In genomic region chr4:132938181-132938941, GRCm38 (mm10) we compare ENCODE assay signal across 9 mouse cellular contexts. TPM values are rescaled to one million over a fixed set of nuclear protein-coding genes. Genes with fewer than 3 reads are reported as not detected.
DNase-seq lines count a peak whose midpoint lies in the region; ATAC-seq and TF ChIP-seq lines count a peak whose summit lies in the region.
"Had no signal": no experiment of that assay in that cellular context is flagged by ENCODE, and none has a peak within 500 bp of the region (broad histone marks: within the 10 kb centered on the region; RNA-seq: fewer than 3 reads in every experiment).

No protein-coding gene starts in this region.

- H3K36me3 ChIP-seq in forebrain, embryonic 14.5 days (ENCODE audit: control insufficient read depth, insufficient read depth, low read length): no peaks in the 10 kb centered on the region
- no peaks in the 10 kb centered on the region for H3K36me3 ChIP-seq in intestine, embryonic 14.5 days (ENCODE audit: control insufficient read depth, insufficient read depth, low read length)
- H3K36me3 ChIP-seq in liver, postnatal 0 days (replicated peaks; ENCODE audit: insufficient read depth, low read length): no peaks in the 10 kb centered on the region
- H3K36me3 ChIP-seq: liver, embryonic 15.5 days had no signal

- H3K4me3 ChIP-seq in forebrain, embryonic 14.5 days (ENCODE audit: low read depth, low read length): no peak overlapping the region
- H3K4me3 ChIP-seq in intestine, embryonic 14.5 days (ENCODE audit: low read depth, low read length): no peak overlapping the region
- no peak overlapping the region for H3K4me3 ChIP-seq in liver, postnatal 0 days (ENCODE audit: low read depth, low read length)
- H3K4me3 ChIP-seq: liver, embryonic 15.5 days had no signal

- no peaks in the 10 kb centered on the region for H3K27me3 ChIP-seq in forebrain, embryonic 14.5 days (replicated peaks; ENCODE audit: control insufficient read depth, insufficient read depth, low read length)
- H3K27me3 ChIP-seq in intestine, embryonic 14.5 days (replicated peaks; ENCODE audit: control insufficient read depth, insufficient read depth, low read length): no peaks in the 10 kb centered on the region
- 0 out of 2 replicates have a peak, but pooled peaks cover 4% of the 10 kb centered on the region for H3K27me3 ChIP-seq in liver, postnatal 0 days (ENCODE audit: insufficient read depth, low read length)

- TF ChIP-seq CTCF in liver, postnatal 0 days (IDR thresholded peaks at IDR 0.05; ENCODE audit: low read depth): no peak

- peak overlapping the region; percentile 86 for H3K27ac ChIP-seq in forebrain, embryonic 14.5 days (ENCODE audit: low read depth, low read length)
- H3K27ac ChIP-seq in intestine, embryonic 14.5 days (ENCODE audit: low read depth): peak overlapping the region; percentile 35; the same call in 1 of the 2 replicates
- H3K27ac ChIP-seq in liver, postnatal 0 days (ENCODE audit: low read depth): no peak overlapping the region
- H3K27ac ChIP-seq: liver, embryonic 15.5 days had no signal

- H3K9me3 ChIP-seq in forebrain, embryonic 14.5 days (replicated peaks; ENCODE audit: control insufficient read depth, low read length): no peaks in the 10 kb centered on the region
- no peaks in the 10 kb centered on the region for H3K9me3 ChIP-seq in intestine, embryonic 14.5 days (ENCODE audit: control insufficient read depth, low read length)
- H3K9me3 ChIP-seq in liver, postnatal 0 days (ENCODE audit: low read length): no peaks in the 10 kb centered on the region
- H3K9me3 ChIP-seq: liver, embryonic 15.5 days had no signal

- TF ChIP-seq EP300 in liver, postnatal 0 days (IDR thresholded peaks at IDR 0.05; ENCODE audit: low read depth): no peak

- intact Hi-C loops in left cerebral cortex, postnatal 14 days (cut with DNase I): no loop called here

- peak; percentile 86 for ATAC-seq in forebrain, embryonic 14.5 days
- no peak for ATAC-seq in intestine, embryonic 14.5 days (replicated peaks; ENCODE audit: low FRiP score, low TSS enrichment, low read depth)
- no peak for ATAC-seq in liver, postnatal 0 days

- H3K9ac ChIP-seq in forebrain, embryonic 14.5 days (ENCODE audit: low read length): peak overlapping the region; percentile 29; the same call in 1 of the 2 replicates
- no peak overlapping the region for H3K9ac ChIP-seq in intestine, embryonic 14.5 days (ENCODE audit: low read length)
- no peak overlapping the region for H3K9ac ChIP-seq in liver, postnatal 0 days (replicated peaks)
- H3K9ac ChIP-seq: liver, embryonic 15.5 days had no signal

- H3K4me2 ChIP-seq in forebrain, embryonic 14.5 days (ENCODE audit: low read length): peak overlapping the region; percentile 26
- H3K4me2 ChIP-seq in intestine, embryonic 14.5 days (ENCODE audit: low read length): no peak overlapping the region
- no peak overlapping the region for H3K4me2 ChIP-seq in liver, postnatal 0 days (ENCODE audit: low read depth, low read length)

- DNase-seq in retina, postnatal 1 day: peak; percentile 74
- DNase-seq in retina, embryonic 14.5 days (ENCODE audit: low spot score): no peak
- DNase-seq in forebrain, embryonic 14.5 days (ENCODE audit: low spot score): peak; percentile 85
- no peak for DNase-seq in intestine, embryonic 14.5 days (ENCODE audit: low spot score)
- peak; percentile 68 to 89 for DNase-seq in left cerebral cortex, postnatal 14 days (ENCODE audit: low spot score in 2 of 2)
- peak; percentile 49 for DNase-seq in right cerebral cortex, postnatal 14 days
- DNase-seq in urinary bladder, postnatal 4 days (ENCODE audit: low spot score in 2 of 2): no peak
- DNase-seq in liver, postnatal 0 days: no peak

- 38% methylated on average over 12 of the region's 12 CpGs for WGBS in forebrain, embryonic 14.5 days
- 43% methylated on average over 12 of the region's 12 CpGs for WGBS in intestine, embryonic 14.5 days
- 71% methylated on average over 12 of the region's 12 CpGs for WGBS in liver, postnatal 0 days (ENCODE audit: insufficient replicate concordance)

- 0 out of 2 replicates have a peak, but pooled peaks cover 2% of the 10 kb centered on the region for H3K4me1 ChIP-seq in forebrain, embryonic 14.5 days (ENCODE audit: control insufficient read depth, insufficient read depth, low read length)
- H3K4me1 ChIP-seq in intestine, embryonic 14.5 days (replicated peaks; ENCODE audit: control insufficient read depth, insufficient read depth, low read length): peaks cover 6% of the 10 kb centered on the region; the same call in 1 of the 2 replicates
- H3K4me1 ChIP-seq in liver, postnatal 0 days (ENCODE audit: insufficient read depth): no peaks in the 10 kb centered on the region
- H3K4me1 ChIP-seq: liver, embryonic 15.5 days had no signal

RNA-seq across cellular contexts. Expression of gene Fam76a, which starts 16.0 kb away (rescaled TPM):
- polyA plus RNA-seq in forebrain, embryonic 14.5 days (2014; fragmentation: Nextera tagmentation; extraction: Ambion mirVana): 44.2 and 47.1 TPM in 2 replicates
- polyA plus RNA-seq in intestine, embryonic 14.5 days (2014; fragmentation: Nextera tagmentation; extraction: Ambion mirVana): 40.1 and 41.9 TPM in 2 replicates
- 10 to 100 TPM; 34.7 to 38.6 TPM for total RNA-seq in left cerebral cortex, postnatal 14 days (2021)
- polyA plus RNA-seq in liver, postnatal 0 days (2015; fragmentation: Nextera tagmentation; extraction: Ambion mirVana): 21.7 and 22.5 TPM in 2 replicates

RNA-seq across cellular contexts. Expression of gene Fgr, which starts 35.5 kb away (rescaled TPM):
- polyA plus RNA-seq in forebrain, embryonic 14.5 days (2014; fragmentation: Nextera tagmentation; extraction: Ambion mirVana): 0.23 TPM in 1 of 2 replicates, not detected in the other
- polyA plus RNA-seq in intestine, embryonic 14.5 days (2014; fragmentation: Nextera tagmentation; extraction: Ambion mirVana): 0.62 and 0.99 TPM in 2 replicates
- total RNA-seq in left cerebral cortex, postnatal 14 days (2021): not detected
- 3.8 and 4.0 TPM in 2 replicates for polyA plus RNA-seq in liver, postnatal 0 days (2015; fragmentation: Nextera tagmentation; extraction: Ambion mirVana)

RNA-seq across cellular contexts. Expression of gene Stx12, which starts 54.1 kb away (rescaled TPM):
- 176 and 191 TPM in 2 replicates for polyA plus RNA-seq in forebrain, embryonic 14.5 days (2014; fragmentation: Nextera tagmentation; extraction: Ambion mirVana)
- 58.1 and 63.4 TPM in 2 replicates for polyA plus RNA-seq in intestine, embryonic 14.5 days (2014; fragmentation: Nextera tagmentation; extraction: Ambion mirVana)
- total RNA-seq in left cerebral cortex, postnatal 14 days (2021): 100 to 1,000 TPM in 1 of 2 experiments, 10 to 100 TPM in 1; 96.2 to 104 TPM
- 14.4 and 17.0 TPM in 2 replicates for polyA plus RNA-seq in liver, postnatal 0 days (2015; fragmentation: Nextera tagmentation; extraction: Ambion mirVana)

Comparison
In these comparisons a context has a peak if more than half of its experiments do, and no peak if none do; other contexts are left out.
1. DNase-seq: peak in retina, postnatal 1 day (single experiment), forebrain, embryonic 14.5 days (single experiment), left cerebral cortex, postnatal 14 days (2 of 2) and right cerebral cortex, postnatal 14 days (single experiment); none in retina, embryonic 14.5 days (single experiment), intestine, embryonic 14.5 days (single experiment), urinary bladder, postnatal 4 days (0 of 2) and liver, postnatal 0 days (single experiment).